Mouse (Mus musculus) embryonic fibroblast, embryonic 13.5 days (primary cell): Measurements from ENCODE around the gene Daglb. TPM values are rescaled to one million over a fixed set of nuclear protein-coding genes. Genes with fewer than 3 reads are reported as not detected.

ENCODE experiments used
- H3K27ac ChIP-seq: 2 replicates; pipeline ENCODE4 v1.5.1; 2012; ENCODE audit warnings: low read length, control low read depth, inconsistent platforms; ENCODE audit not compliant: insufficient read depth
- H3K4me1 ChIP-seq: 2 replicates; pipeline ENCODE4 v1.6.1; 2011; ENCODE audit warnings: low read length; ENCODE audit not compliant: control insufficient read depth, insufficient read depth
- H3K4me3 ChIP-seq: 2 replicates; pipeline ENCODE4 v1.5.1; 2011; ENCODE audit warnings: mild to moderate bottlenecking, control low read depth, low read length; ENCODE audit not compliant: insufficient read depth
- CTCF ChIP-seq: IDR thresholded peaks from 2 replicates; pipeline ENCODE4 v1.5.1; 2011; ENCODE audit warnings: mild to moderate bottlenecking, control low read depth, low read length, moderate library complexity, borderline replicate concordance; ENCODE audit not compliant: insufficient read depth
- POLR2A ChIP-seq: IDR thresholded peaks from 2 replicates; pipeline ENCODE4 v1.6.1; 2011; ENCODE audit warnings: low read depth, mild to moderate bottlenecking, control low read depth, low read length, moderate library complexity
- polyA plus RNA-seq: library from polyadenylated mRNA; stranded (reverse); fragments of >200 nt; gene quantifications from 2 replicates; pipeline ENCODE4 v1.2.4, GENCODE M21; 2011; ENCODE audit warnings: low read depth; ENCODE audit not compliant: missing spikeins, insufficient read length

Gene Daglb
- 6.2 and 7.1 TPM in 2 replicates for polyA plus RNA-seq

GRCm38 (mm10) chr5:143464100-143464756 is at the start of gene Daglb:
Gene Daglb (plus strand): TSS chr5:143464584.
- Histone ChIP-seq H3K4me3 (peak within 1 kb of the TSS; percentile 63), H3K27ac (no peak within 1 kb of the TSS), H3K4me1 (0 out of 2 replicates have a peak, but pooled peaks cover 3% of the 10 kb centered on the region)
- no peak for TF ChIP-seq CTCF
- peak; percentile 74 for TF ChIP-seq POLR2A

- no peak for TF ChIP-seq POLR2A
- no peak for TF ChIP-seq CTCF
- Histone ChIP-seq H3K27ac (no peak overlapping the region), H3K4me1 (no peaks in the 10 kb centered on the region), H3K4me3 (no peak overlapping the region)
Measured at GRCm38 (mm10) chr5:143421484-143421883, 42.9 kb upstream of the Daglb start.

DNA sequence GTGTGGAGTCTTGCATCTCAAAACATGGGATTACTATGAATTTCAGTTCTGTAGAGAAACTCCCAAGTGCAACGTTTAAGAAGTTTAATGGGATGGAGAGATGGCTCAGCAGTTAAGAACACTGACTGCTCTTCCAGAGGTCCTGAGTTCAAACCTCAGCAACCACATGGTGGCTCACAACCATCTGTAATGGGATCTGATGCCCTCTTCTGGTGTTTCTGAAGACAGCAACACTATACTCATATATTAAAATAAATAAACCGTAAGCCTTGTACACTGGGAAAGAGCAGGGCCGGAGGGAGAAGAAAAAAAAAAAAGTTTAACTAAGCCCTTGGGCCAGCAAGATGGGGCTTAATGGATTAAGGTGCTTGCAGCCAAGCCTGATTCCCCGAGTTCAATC is 41.4 kb upstream of the Daglb start:
- Histone ChIP-seq H3K27ac (no peak overlapping the region), H3K4me3 (no peak overlapping the region), H3K4me1 (no peaks in the 10 kb centered on the region)
- no peak for TF ChIP-seq CTCF
- no peak for TF ChIP-seq POLR2A

- TF ChIP-seq POLR2A: no peak
- 0 out of 2 replicates have a peak, but pooled peaks have one; percentile 25 for TF ChIP-seq CTCF
- Histone ChIP-seq H3K4me1 (no peaks in the 10 kb centered on the region), H3K4me3 (no peak overlapping the region), H3K27ac (no peak overlapping the region)
Measured at GRCm38 (mm10) chr5:143423899-143424519, 40.4 kb upstream of the Daglb start.

DNA sequence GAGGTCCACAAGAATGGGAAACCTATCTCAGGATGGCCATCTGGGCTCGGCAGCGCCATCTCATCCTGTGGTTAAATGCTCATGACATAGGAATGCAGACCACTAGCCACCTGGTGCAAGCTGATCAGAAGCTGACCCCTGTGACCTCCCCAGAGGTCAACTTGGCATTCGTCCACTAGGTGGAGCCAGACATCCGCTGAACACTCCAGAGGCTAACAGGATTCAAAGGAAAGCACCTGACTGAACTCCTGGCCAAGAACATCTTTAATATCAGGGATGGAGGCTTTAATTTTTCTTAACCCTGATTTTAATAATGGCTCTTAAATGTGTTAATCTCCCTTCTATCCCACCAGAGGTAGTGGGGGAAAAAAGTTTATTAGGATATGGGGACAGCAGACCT is 30.0 kb upstream of the Daglb start:
- no peak overlapping the region for H3K4me3 ChIP-seq
- H3K4me1 ChIP-seq: no peaks in the 10 kb centered on the region
- TF ChIP-seq POLR2A: no peak
- peak; percentile 79 for TF ChIP-seq CTCF
- no peak overlapping the region for H3K27ac ChIP-seq

DNA sequence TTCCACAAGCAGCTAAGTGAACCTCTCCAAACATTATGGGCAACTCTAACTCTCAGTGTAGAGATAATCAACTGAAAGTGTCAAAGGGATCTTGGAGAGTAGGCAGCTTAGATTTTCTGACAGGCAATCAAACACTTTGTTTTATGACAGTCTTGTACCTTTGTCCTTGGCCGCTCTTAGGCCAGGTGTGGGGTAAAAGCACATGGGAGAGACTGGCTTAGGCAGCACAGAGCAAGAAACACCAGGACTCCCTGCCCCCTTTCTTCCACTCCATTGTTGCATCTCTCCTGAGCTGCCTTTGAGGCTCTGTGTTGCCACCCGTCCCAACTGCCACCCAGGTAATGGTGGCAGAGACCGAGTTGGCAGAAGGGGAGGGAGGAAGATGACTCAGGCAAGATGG is 23.1 kb upstream of the Daglb start:
- no peak for TF ChIP-seq POLR2A
- TF ChIP-seq CTCF: no peak

DNA sequence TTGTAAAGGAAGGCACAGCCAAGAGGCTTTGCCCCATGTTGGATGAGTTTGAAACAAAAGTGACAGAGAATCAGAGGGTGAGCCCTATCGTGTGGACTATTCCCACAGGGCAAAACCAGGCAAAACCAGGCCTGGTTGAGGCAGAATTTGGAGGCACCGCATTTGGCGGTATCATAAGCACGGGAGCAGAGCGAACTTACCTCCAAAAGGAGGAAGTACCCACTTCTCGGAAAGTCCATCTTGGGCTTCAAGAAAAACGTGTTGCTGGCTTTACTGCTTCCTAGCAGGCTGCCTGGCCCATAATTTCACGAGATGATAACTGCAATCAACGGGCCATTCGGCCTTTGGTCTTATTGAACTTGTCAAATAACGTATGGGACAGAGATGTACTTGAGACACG is 22.6 kb upstream of the Daglb start:
- no peak for TF ChIP-seq CTCF
- Histone ChIP-seq H3K4me1 (no peaks in the 10 kb centered on the region; the same call in 1 of the 2 replicates), H3K4me3 (no peak overlapping the region), H3K27ac (no peak overlapping the region)

More for the DNA sequence above, 23.1 kb upstream of the Daglb start:
- no peaks in the 10 kb centered on the region; the same call in 1 of the 2 replicates for H3K4me1 ChIP-seq
- no peak overlapping the region for H3K27ac ChIP-seq
- no peak overlapping the region for H3K4me3 ChIP-seq

GRCm38 (mm10) chr5:143463671-143464070 is 713 bp upstream of the Daglb start:
- Histone ChIP-seq H3K27ac (no peak overlapping the region), H3K4me3 (peak overlapping the region; percentile 63), H3K4me1 (0 out of 2 replicates have a peak, but pooled peaks cover 3% of the 10 kb centered on the region)
- no peak for TF ChIP-seq CTCF
- no peak for TF ChIP-seq POLR2A

- TF ChIP-seq POLR2A: no peak
- TF ChIP-seq CTCF: no peak
- Histone ChIP-seq H3K4me1 (0 out of 2 replicates have a peak, but pooled peaks cover 3% of the 10 kb centered on the region), H3K4me3 (peak overlapping the region; percentile 63), H3K27ac (no peak overlapping the region)
Measured at GRCm38 (mm10) chr5:143464757-143465118, 354 bp downstream of the Daglb start.

- Histone ChIP-seq H3K4me3 (peak overlapping the region; percentile 63), H3K27ac (no peak overlapping the region), H3K4me1 (0 out of 2 replicates have a peak, but pooled peaks cover 3% of the 10 kb centered on the region)
- TF ChIP-seq POLR2A: no peak
- TF ChIP-seq CTCF: no peak
Measured at GRCm38 (mm10) chr5:143465156-143466085, 1.0 kb downstream of the Daglb start.
